In the genomic region with DNA sequence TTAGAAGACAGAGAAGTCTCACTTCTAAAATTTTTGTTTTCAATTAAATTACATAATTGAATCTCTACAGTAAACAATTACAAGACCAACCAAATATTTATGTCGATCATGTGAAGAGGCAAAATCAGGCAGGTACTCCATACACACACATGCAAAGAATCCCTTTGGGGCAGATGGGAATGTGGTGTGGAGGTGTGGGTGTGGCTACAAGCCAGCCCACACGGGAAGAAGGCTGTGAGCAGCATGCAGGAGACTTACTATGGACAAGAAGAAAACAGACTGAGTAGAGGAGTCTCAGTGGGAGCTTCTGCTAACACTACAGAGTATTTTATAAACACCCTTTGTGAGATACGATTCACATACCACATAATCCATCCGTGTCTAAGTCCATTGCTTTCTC, we compare ENCODE assay signal across 24 mouse cellular contexts. TPM values are rescaled to one million over a fixed set of nuclear protein-coding genes. Genes with fewer than 3 reads are reported as not detected.
DNase-seq lines count a peak whose midpoint lies in the region; ATAC-seq lines count a peak whose summit lies in the region.
"Had no signal": no experiment of that assay in that cellular context is flagged by ENCODE, and none has a peak within 500 bp of the region (broad histone marks: within the 10 kb centered on the region; RNA-seq: fewer than 3 reads in every experiment).

No protein-coding gene starts in this region.

- H3K27ac ChIP-seq in limb, embryonic 11.5 days (replicated peaks; ENCODE audit: low read depth, low read length): no peak overlapping the region
- no peak overlapping the region for H3K27ac ChIP-seq in limb, embryonic 10.5 days

- no peaks in the 10 kb centered on the region for H3K4me1 ChIP-seq in limb, embryonic 11.5 days (ENCODE audit: control insufficient read depth, insufficient read depth, low read length)
- H3K4me1 ChIP-seq in limb, embryonic 10.5 days: no peaks in the 10 kb centered on the region

- no peaks in the 10 kb centered on the region for H3K36me3 ChIP-seq in limb, embryonic 11.5 days (ENCODE audit: control insufficient read depth, insufficient read depth, low read length)
- H3K36me3 ChIP-seq in limb, embryonic 10.5 days: no peaks in the 10 kb centered on the region
- H3K36me3 ChIP-seq: G1E had no signal

- WGBS in limb, embryonic 11.5 days: 68% methylated on average over 4 of the region's 4 CpGs
- 70% methylated on average over 4 of the region's 4 CpGs for WGBS in limb, embryonic 10.5 days

- H3K4me3 ChIP-seq in limb, embryonic 11.5 days (ENCODE audit: low read depth, low read length): no peak overlapping the region
- H3K4me3 ChIP-seq in limb, embryonic 10.5 days: no peak overlapping the region

- intact Hi-C loops in heart, postnatal 36 days (cut with DNase I): no loop called here

- H3K27me3 ChIP-seq in limb, embryonic 11.5 days (ENCODE audit: control insufficient read depth, insufficient read depth, low read length): no peaks in the 10 kb centered on the region
- H3K27me3 ChIP-seq in limb, embryonic 10.5 days (ENCODE audit: low read depth, poor library complexity, severe bottlenecking): no peaks in the 10 kb centered on the region
- H3K27me3 ChIP-seq: CH12.LX, Patski had no signal

- H3K4me2 ChIP-seq in limb, embryonic 11.5 days (ENCODE audit: low read depth, severe bottlenecking): no peak overlapping the region

- no peak for DNase-seq in frontal cortex, adult 2 months (ENCODE audit: extremely low spot score in 1 of 2, low spot score in 1 of 2)
- DNase-seq in heart, adult 11 months: peak; percentile 51
- DNase-seq in heart, postnatal 36 days: no peak
- DNase-seq in limb, embryonic 11.5 days (ENCODE audit: low spot score): peak; percentile 17
- DNase-seq in limb, embryonic 10.5 days (ENCODE audit: low spot score): no peak
- DNase-seq in brain, adult 2 months (ENCODE audit: low read depth, low spot score): peak; percentile 58
- no peak for DNase-seq in kidney, postnatal 14 days
- DNase-seq: adrenal gland, adult 2 months; adrenal gland, adult 8-10 months; adrenal gland, postnatal 10 days; adrenal gland, postnatal 14 days; adrenal gland, postnatal 25 days; adrenal gland, postnatal 36 days; B cell, adult 2 months; cerebellum, adult 11 months; cerebellum, adult 11-12 months; cerebellum, adult 18-20 months had no signal

- no peaks in the 10 kb centered on the region for H3K9me3 ChIP-seq in limb, embryonic 11.5 days (ENCODE audit: control insufficient read depth, low read length)
- H3K9me3 ChIP-seq in limb, embryonic 10.5 days (replicated peaks): no peaks in the 10 kb centered on the region
- H3K9me3 ChIP-seq: G1E had no signal

- no peak overlapping the region for H3K9ac ChIP-seq in limb, embryonic 11.5 days (ENCODE audit: low read length)

- ATAC-seq in frontal cortex, adult (ENCODE audit: low TSS enrichment): peak; percentile 61
- no peak for ATAC-seq in limb, embryonic 11.5 days (ENCODE audit: insufficient number of reproducible peaks, low FRiP score, low TSS enrichment, low read depth)
- ATAC-seq: activated CD4-positive, CD25-positive, alpha-beta regulatory T cell, adult 4 months; CD4-positive, CD25-positive, alpha-beta regulatory T cell, adult 4 months; Patski had no signal

RNA-seq across cellular contexts. Expression of a gene that starts 34.8 kb away (rescaled TPM):
- 3.2 and 4.2 TPM in 2 replicates for polyA plus RNA-seq in frontal cortex, adult 2 months (2012; rRNA removed)
- total RNA-seq in heart, postnatal 36 days (2021): under 1 TPM; 0.27 to 0.42 TPM
- 3.8 and 4.5 TPM in 2 replicates for polyA plus RNA-seq in limb, embryonic 11.5 days (2014; fragmentation: Nextera tagmentation; extraction: Ambion mirVana)
- polyA plus RNA-seq in limb, embryonic 10.5 days (2016; fragmentation: Nextera tagmentation; extraction: Ambion mirVana): 1.8 and 2.3 TPM in 2 replicates
- total RNA-seq: CH12.LX, MEL had no signal
- polyA plus RNA-seq: activated CD4-positive, CD25-positive, alpha-beta regulatory T cell, adult 4 months; CD4-positive, CD25-positive, alpha-beta regulatory T cell, adult 4 months; G1E had no signal

Comparison
In these comparisons a context has a peak if more than half of its experiments do, and no peak if none do; other contexts are left out.
1. DNase-seq: peak in heart, adult 11 months (single experiment), limb, embryonic 11.5 days (single experiment) and brain, adult 2 months (single experiment); none in frontal cortex, adult 2 months (0 of 2), heart, postnatal 36 days (0 of 2), limb, embryonic 10.5 days (single experiment) and kidney, postnatal 14 days (single experiment).